Mouse (Mus musculus): ENCODE data around the gene Zc3h8.

DNA sequence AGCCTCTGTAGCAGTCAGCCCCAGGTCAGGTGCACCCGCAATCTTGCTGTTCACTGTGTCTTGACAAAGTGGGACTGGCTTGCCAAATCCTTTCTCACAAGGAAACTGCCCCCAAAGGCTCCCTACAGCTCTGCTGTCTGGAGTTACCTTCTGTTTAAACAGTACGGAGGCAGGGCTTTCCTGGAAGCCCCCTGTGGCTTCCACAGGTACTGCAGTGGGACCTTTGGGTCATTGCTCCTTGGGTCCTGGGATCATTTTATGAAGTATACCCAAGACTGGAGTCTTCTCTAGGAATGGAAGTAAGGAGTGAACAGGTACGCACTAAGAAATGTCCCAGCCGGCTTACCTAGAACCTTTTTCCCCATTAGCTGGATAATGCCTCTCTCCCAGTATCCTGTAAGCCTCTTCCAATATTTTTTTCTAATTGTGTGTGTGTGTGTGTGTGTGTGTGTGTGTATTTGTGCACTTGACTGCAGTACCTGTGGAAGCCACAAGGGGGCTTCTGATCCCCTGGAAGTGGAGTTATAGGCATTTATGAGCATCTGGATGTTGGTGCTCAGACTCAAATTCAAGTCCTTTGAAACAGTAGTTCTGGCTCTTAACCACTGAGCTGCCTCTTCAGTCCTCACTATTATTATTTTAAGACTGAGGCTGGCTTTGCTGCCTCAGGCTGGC lies 53.1 kb downstream of the Zc3h8 start:
- TF ChIP-seq GATA1 (IDR thresholded peaks at IDR 0.05; ENCODE audit: borderline replicate concordance, low read length) (no peak), FLI1 (IDR thresholded peaks at IDR 0.05; ENCODE audit: low read length) (no peak)

All from megakaryocyte, embryonic 14.5 days (primary cell).